Mouse (Mus musculus): Measurements from ENCODE around the gene Fbxo42.

GRCm38 (mm10) chr4:141129190-141129710 lies 18.5 kb upstream of the Fbxo42 start:
- TF ChIP-seq MEF2A (IDR thresholded peaks at IDR 0.05; ENCODE audit: extremely low read depth, insufficient replicate concordance, low read depth, low read length, poor library complexity, severe bottlenecking): no peak
- no peak for TF ChIP-seq E2F4 (IDR thresholded peaks at IDR 0.05; ENCODE audit: borderline replicate concordance, low read depth, low read length)
- no peak for TF ChIP-seq CTCF (IDR thresholded peaks at IDR 0.05 in 2 of 3, conservative IDR thresholded peaks at IDR 0.05 in 1 of 3; ENCODE audit: control insufficient read depth in 1 of 3, insufficient read depth in 1 of 3, low read depth in 2 of 3, low read length in 3 of 3, poor library complexity in 1 of 3, severe bottlenecking in 1 of 3)
- no peak for TF ChIP-seq UBTF (IDR thresholded peaks at IDR 0.05; ENCODE audit: borderline replicate concordance, insufficient read depth, low read depth, low read length)
